Mouse (Mus musculus): ENCODE measurements around the gene Alkbh8. TPM values are rescaled to one million over a fixed set of nuclear protein-coding genes. Genes with fewer than 3 reads are reported as not detected.
"Not testable (repeated sequence)": the region's sequence is repeated elsewhere in the genome, so short reads cannot be mapped to it uniquely, and the experiment has no call there.

Alkbh8 gene
- polyA plus RNA-seq, 1 experiment from 2014 or later: 34.6 TPM

GRCm38 (mm10) chr9:3403251-3404208, 68.6 kb downstream of the Alkbh8 start, which contains the start of gene Cwf19l2:
Cwf19l2 (plus strand) TSS chr9:3403592.
- Histone ChIP-seq H3K9me3 (replicated peaks) (no peaks in the 10 kb centered on the region), H3K27me3 (ENCODE audit: low read depth, poor library complexity, severe bottlenecking) (no peaks in the 10 kb centered on the region), H3K4me1 (no peaks in the 10 kb centered on the region), H3K36me3 (0 out of 2 replicates have a peak, but pooled peaks cover 6% of the 10 kb centered on the region), H3K4me3 (peak within 1 kb of the TSS; percentile 63), H3K27ac (peak within 1 kb of the TSS; percentile 83)
- under 1% methylated on average over 28 of the region's 28 CpGs for WGBS
- peak; percentile 71 for DNase-seq (ENCODE audit: low spot score)

GRCm38 (mm10) chr9:3404372-3404771, 69.4 kb downstream of the Alkbh8 start:
- no peaks in the 10 kb centered on the region for H3K9me3 ChIP-seq (replicated peaks)
- peak overlapping the region; percentile 83 for H3K27ac ChIP-seq
- WGBS: 3% methylated on average over 13 of the region's 13 CpGs
- peak; percentile 42 for DNase-seq (ENCODE audit: low spot score)
- 0 out of 2 replicates have a peak, but pooled peaks cover 6% of the 10 kb centered on the region for H3K36me3 ChIP-seq
- peak overlapping the region; percentile 63 for H3K4me3 ChIP-seq
- no peaks in the 10 kb centered on the region for H3K4me1 ChIP-seq
- H3K27me3 ChIP-seq (ENCODE audit: low read depth, poor library complexity, severe bottlenecking): no peaks in the 10 kb centered on the region

- WGBS: 94% methylated on average over 6 of the region's 6 CpGs
- H3K9me3 ChIP-seq (replicated peaks); DNase-seq (ENCODE audit: low spot score): not testable (repeated sequence)
These were observed 104.8 kb downstream of the Alkbh8 start for GRCm38 (mm10) chr9:3439555-3440300.

More at GRCm38 (mm10) chr9:3439555-3440300, 104.8 kb downstream of the Alkbh8 start:
- H3K4me3 ChIP-seq; H3K27me3 ChIP-seq (ENCODE audit: low read depth, poor library complexity, severe bottlenecking); H3K36me3 ChIP-seq; H3K27ac ChIP-seq; H3K4me1 ChIP-seq: not testable (repeated sequence)

Other genes starting within 250 kb of the Alkbh8 start
- gene Cwf19l2, start 68.5 kb downstream of the Alkbh8 start, polyA plus RNA-seq (2016; fragmentation: Nextera tagmentation; extraction: Ambion mirVana): 12.9 and 16.5 TPM in 2 replicates
- 1.9 and 2.2 TPM in 2 replicates for gene Gucy1a2, start 197.6 kb downstream of the Alkbh8 start, polyA plus RNA-seq (2016; fragmentation: Nextera tagmentation; extraction: Ambion mirVana)